ENCODE assay signal across 10 mouse cellular contexts in the genomic region with DNA sequence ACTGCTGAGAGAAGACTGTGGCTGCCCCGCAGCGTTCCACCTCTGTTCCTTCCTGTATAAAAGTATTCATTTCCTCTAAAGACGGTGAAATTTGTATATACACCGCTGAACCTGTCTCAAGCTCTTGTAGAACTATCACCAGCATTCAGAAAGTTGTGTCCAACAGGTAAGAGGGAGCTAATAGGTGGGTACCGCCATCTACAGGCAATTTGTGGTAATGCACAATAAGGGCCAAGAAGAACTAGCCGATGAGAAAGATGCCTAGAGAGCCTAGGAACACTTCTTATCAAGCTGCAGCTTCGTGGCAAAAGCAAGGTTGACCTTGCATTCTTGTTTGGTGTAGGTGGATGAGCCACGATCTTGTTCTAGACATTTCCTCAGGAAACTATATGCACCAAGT.
DNase-seq lines count a peak whose midpoint lies in the region; ATAC-seq and TF ChIP-seq lines count a peak whose summit lies in the region.
"Had no signal": no experiment of that assay in that cellular context is flagged by ENCODE, and none has a peak within 500 bp of the region (broad histone marks: within the 10 kb centered on the region; RNA-seq: fewer than 3 reads in every experiment).

No protein-coding gene starts in this region.

- 8% methylated on average over 8 of the region's 8 CpGs for WGBS in forebrain, embryonic 13.5 days
- whole genome bisulfite sequencing in midbrain, embryonic 15.5 days, result 6% methylated on average over 8 of the region's 8 CpGs

- H3K36me3 ChIP-seq in forebrain, embryonic 13.5 days (ENCODE audit: poor library complexity, severe bottlenecking), result no peaks in the 10 kb centered on the region
- H3K36me3 ChIP-seq in midbrain, embryonic 15.5 days (replicated peaks), result no peaks in the 10 kb centered on the region
- H3K36me3 ChIP-seq: heart, embryonic 15.5 days; stomach, embryonic 15.5 days had no signal

- H3K4me3 ChIP-seq in forebrain, embryonic 13.5 days, result no peak overlapping the region
- no peak overlapping the region for H3K4me3 ChIP-seq in left cerebral cortex, adult 2 months
- no peak overlapping the region for H3K4me3 ChIP-seq in midbrain, embryonic 15.5 days
- H3K4me3 ChIP-seq: heart, embryonic 15.5 days; stomach, embryonic 15.5 days had no signal

- TF ChIP-seq CTCF in brain, embryonic 14.5 days (IDR thresholded peaks at IDR 0.05; ENCODE audit: borderline replicate concordance, extremely low read depth, insufficient read depth, insufficient read length), result peak; percentile 82; the same call in 1 of the 2 replicates
- peak; percentile 90 for TF ChIP-seq CTCF in left cerebral cortex, adult 2 months (IDR thresholded peaks at IDR 0.05)

- peak; percentile 63; the same call in 1 of the 2 replicates for ATAC-seq in forebrain, embryonic 13.5 days
- peak; percentile 56 to 69; a peak in 3 of 4 replicates for ATAC-seq in hematopoietic stem cell, adult 5-6 weeks (replicated peaks in 1 of 2; ENCODE audit: insufficient read depth in 1 of 2, low FRiP score in 2 of 2, low TSS enrichment in 1 of 2, low read depth in 1 of 2, poor library complexity in 2 of 2, severe bottlenecking in 2 of 2)
- ATAC-seq in midbrain, embryonic 15.5 days (replicated peaks), result peak; percentile 37; the same call in 1 of the 2 replicates

- no peak overlapping the region for H3K27ac ChIP-seq in forebrain, embryonic 13.5 days
- no peak overlapping the region for H3K27ac ChIP-seq in left cerebral cortex, adult 2 months
- no peak overlapping the region for H3K27ac ChIP-seq in midbrain, embryonic 15.5 days
- H3K27ac ChIP-seq: heart, embryonic 15.5 days; stomach, embryonic 15.5 days had no signal

- H3K4me2 ChIP-seq in forebrain, embryonic 13.5 days, result no peak overlapping the region
- no peak overlapping the region for H3K4me2 ChIP-seq in midbrain, embryonic 15.5 days
- H3K4me2 ChIP-seq: heart, embryonic 15.5 days; stomach, embryonic 15.5 days had no signal

- no peaks in the 10 kb centered on the region for H3K9me3 ChIP-seq in forebrain, embryonic 13.5 days (replicated peaks)
- no peaks in the 10 kb centered on the region for H3K9me3 ChIP-seq in midbrain, embryonic 15.5 days
- H3K9me3 ChIP-seq: heart, embryonic 15.5 days; stomach, embryonic 15.5 days had no signal

- intact Hi-C loops in left cerebral cortex, adult 2 months (cut with DNase I), result loop anchor here (5.0 kb wide), 2 partner anchors 265 to 330 kb away; a partner anchor contains a TSS

- H3K27me3 ChIP-seq in forebrain, embryonic 13.5 days, result no peaks in the 10 kb centered on the region
- H3K27me3 ChIP-seq in midbrain, embryonic 15.5 days (replicated peaks), result no peaks in the 10 kb centered on the region
- H3K27me3 ChIP-seq: heart, embryonic 15.5 days; stomach, embryonic 15.5 days had no signal

- TF ChIP-seq POLR2A in brain, embryonic 14.5 days (IDR thresholded peaks at IDR 0.05; ENCODE audit: borderline replicate concordance, extremely low read depth, insufficient read depth, insufficient read length, poor library complexity, severe bottlenecking), result no peak

- peak; percentile 43 for DNase-seq in thymus, postnatal 0 days (ENCODE audit: low spot score)
- DNase-seq in thymus, adult 18-20 months, result no peak
- DNase-seq in brain, embryonic 14.5 days (ENCODE audit: low read depth), result peak; percentile 83
- peak; percentile 66 to 71 for DNase-seq in left cerebral cortex, adult 2 months (ENCODE audit: extremely low spot score in 1 of 2, low spot score in 2 of 2)
- peak; percentile 51 for DNase-seq in thymus, postnatal 4 days

- H3K4me1 ChIP-seq in forebrain, embryonic 13.5 days, result no peaks in the 10 kb centered on the region
- no peaks in the 10 kb centered on the region for H3K4me1 ChIP-seq in midbrain, embryonic 15.5 days
- H3K4me1 ChIP-seq: stomach, embryonic 15.5 days had no signal

- H3K9ac ChIP-seq in forebrain, embryonic 13.5 days, result no peak overlapping the region
- no peak overlapping the region for H3K9ac ChIP-seq in midbrain, embryonic 15.5 days
- H3K9ac ChIP-seq: heart, embryonic 15.5 days; stomach, embryonic 15.5 days had no signal

Comparison
In these comparisons a context has a peak if more than half of its experiments do, and no peak if none do; other contexts are left out.
1. DNase-seq: peak in thymus, postnatal 0 days (single experiment), brain, embryonic 14.5 days (single experiment), left cerebral cortex, adult 2 months (2 of 2) and thymus, postnatal 4 days (single experiment); none in thymus, adult 18-20 months (0 of 2).
2. Peak in every context shown above with its lines, with median percentiles within 50 percentile points of each other: ATAC-seq.